ENCODE assay signal across 8 mouse cellular contexts in genomic region chr17:78734806-78735205, GRCm38 (mm10). TPM values are rescaled to one million over a fixed set of nuclear protein-coding genes. Genes with fewer than 3 reads are reported as not detected.
DNase-seq lines count a peak whose midpoint lies in the region; ATAC-seq and TF ChIP-seq lines count a peak whose summit lies in the region.

No protein-coding gene starts in this region.

- WGBS in lung, embryonic 14.5 days: 66% methylated on average over 10 of the region's 10 CpGs
- WGBS in intestine, embryonic 16.5 days: 70% methylated on average over 10 of the region's 10 CpGs
- WGBS in neural tube, embryonic 14.5 days: 85% methylated on average over 10 of the region's 10 CpGs

- no peaks in the 10 kb centered on the region for H3K27me3 ChIP-seq in lung, embryonic 14.5 days (ENCODE audit: insufficient read depth, low read length)
- H3K27me3 ChIP-seq in intestine, embryonic 16.5 days (replicated peaks; ENCODE audit: control insufficient read depth, insufficient read depth, low read length): no peaks in the 10 kb centered on the region
- H3K27me3 ChIP-seq in neural tube, embryonic 14.5 days (ENCODE audit: control insufficient read depth, insufficient read depth, low read length): no peaks in the 10 kb centered on the region

- no peaks in the 10 kb centered on the region for H3K9me3 ChIP-seq in lung, embryonic 14.5 days (ENCODE audit: low read depth, low read length)
- no peaks in the 10 kb centered on the region for H3K9me3 ChIP-seq in intestine, embryonic 16.5 days (ENCODE audit: control insufficient read depth, low read length)
- H3K9me3 ChIP-seq in neural tube, embryonic 14.5 days (ENCODE audit: control insufficient read depth, low read length): no peaks in the 10 kb centered on the region

- peak overlapping the region; percentile 10; the same call in 1 of the 2 replicates for H3K9ac ChIP-seq in lung, embryonic 14.5 days
- H3K9ac ChIP-seq in intestine, embryonic 16.5 days (ENCODE audit: low read depth, low read length): no peak overlapping the region
- H3K9ac ChIP-seq in neural tube, embryonic 14.5 days (replicated peaks; ENCODE audit: low read depth, low read length): no peak overlapping the region; the same call in 1 of the 2 replicates

- DNase-seq in adrenal gland, adult 2 months: peak; percentile 33
- DNase-seq in adrenal gland, adult 8-10 months: no peak
- no peak for DNase-seq in lung, embryonic 14.5 days
- DNase-seq in lung, postnatal 4 days: no peak
- no peak for DNase-seq in retina, postnatal 1 day
- DNase-seq in cerebellum, adult 8-10 months: no peak

- H3K4me3 ChIP-seq in lung, embryonic 14.5 days (ENCODE audit: low read depth, low read length): peak overlapping the region; percentile 87
- H3K4me3 ChIP-seq in intestine, embryonic 16.5 days (ENCODE audit: low read length): peak overlapping the region; percentile 88
- no peak overlapping the region for H3K4me3 ChIP-seq in neural tube, embryonic 14.5 days (ENCODE audit: low read depth, low read length)

- peak overlapping the region; percentile 61 for H3K4me2 ChIP-seq in lung, embryonic 14.5 days
- H3K4me2 ChIP-seq in intestine, embryonic 16.5 days (ENCODE audit: low read depth, low read length): peak overlapping the region; percentile 69
- peak overlapping the region; percentile 85 for H3K4me2 ChIP-seq in neural tube, embryonic 14.5 days (ENCODE audit: low read depth, low read length)

- 0 out of 2 replicates have a peak, but pooled peaks cover 4% of the 10 kb centered on the region for H3K4me1 ChIP-seq in lung, embryonic 14.5 days (ENCODE audit: insufficient read depth)
- peaks cover 9% of the 10 kb centered on the region; the same call in 1 of the 2 replicates for H3K4me1 ChIP-seq in intestine, embryonic 16.5 days (ENCODE audit: control insufficient read depth, insufficient read depth, low read length)
- peaks cover 16% of the 10 kb centered on the region; the same call in 1 of the 2 replicates for H3K4me1 ChIP-seq in neural tube, embryonic 14.5 days (ENCODE audit: control insufficient read depth, insufficient read depth, low read length)

- H3K27ac ChIP-seq in lung, embryonic 14.5 days (ENCODE audit: low read depth): no peak overlapping the region
- no peak overlapping the region for H3K27ac ChIP-seq in intestine, embryonic 16.5 days (ENCODE audit: low read length)
- H3K27ac ChIP-seq in neural tube, embryonic 14.5 days (ENCODE audit: low read depth, low read length): no peak overlapping the region

- H3K36me3 ChIP-seq in lung, embryonic 14.5 days (ENCODE audit: insufficient read depth): no peaks in the 10 kb centered on the region
- H3K36me3 ChIP-seq in intestine, embryonic 16.5 days (ENCODE audit: control insufficient read depth, insufficient read depth, low read length): no peaks in the 10 kb centered on the region
- no peaks in the 10 kb centered on the region for H3K36me3 ChIP-seq in neural tube, embryonic 14.5 days (ENCODE audit: control insufficient read depth, insufficient read depth, low read length)

- TF ChIP-seq CTCF in lung, embryonic 14.5 days (IDR thresholded peaks at IDR 0.05; ENCODE audit: low read depth): no peak

- ATAC-seq in lung, embryonic 14.5 days (ENCODE audit: insufficient read depth): no peak
- no peak for ATAC-seq in intestine, embryonic 16.5 days
- no peak for ATAC-seq in neural tube, embryonic 14.5 days (ENCODE audit: low read depth)

RNA-seq across cellular contexts. Expression of gene Strn, which starts 2.2 kb away (rescaled TPM):
- total RNA-seq in adrenal gland, adult 2 months (2021): 10 to 100 TPM; 19.8 to 23.5 TPM
- 3.1 and 3.6 TPM in 2 replicates for polyA plus RNA-seq in adrenal gland, adult 2 months (2012; rRNA removed)
- total RNA-seq in adrenal gland, adult 8-10 months (2022): 10 to 100 TPM; 23.5 to 28.1 (median 27.6) TPM
- 7.2 and 8.1 TPM in 2 replicates for polyA plus RNA-seq in lung, embryonic 14.5 days (2014; fragmentation: Nextera tagmentation; extraction: Ambion mirVana)
- polyA plus RNA-seq in intestine, embryonic 16.5 days (2015; fragmentation: Nextera tagmentation; extraction: Ambion mirVana): 4.7 and 5.3 TPM in 2 replicates
- 7.6 and 9.0 TPM in 2 replicates for polyA plus RNA-seq in neural tube, embryonic 14.5 days (2014; fragmentation: Nextera tagmentation; extraction: Ambion mirVana)
